Mouse (Mus musculus) heart, embryonic 12.5 days (tissue): ENCODE measurements around the gene Tmem131l. TPM values are rescaled to one million over a fixed set of nuclear protein-coding genes. Genes with fewer than 3 reads are reported as not detected.
A peak's percentile ranks its signal among the peaks of the same experiment; 100 is the strongest.

Experiments
- ATAC-seq: fragments of 200-750 bp; cut with Nextera tagmentation; 2 replicates; pipeline ENCODE4 v1.8.0; 2017; ENCODE audit warnings: moderate TSS enrichment, moderate library complexity; ENCODE audit not compliant: insufficient number of reproducible peaks, low FRiP score
- H3K27ac ChIP-seq: fragments of 300-500 bp; sonication (generic); 2 replicates; pipeline ENCODE4 v1.5.1; 2016; ENCODE audit warnings: mild to moderate bottlenecking, moderate library complexity; ENCODE audit not compliant: poor library complexity, severe bottlenecking
- H3K27me3 ChIP-seq: fragments of 300-500 bp; sonication (generic); replicated peaks from 2 replicates; pipeline ENCODE4 v1.6.1; 2016; ENCODE audit warnings: mild to moderate bottlenecking, moderate library complexity
- H3K36me3 ChIP-seq: fragments of 300-500 bp; sonication (generic); 2 replicates; pipeline ENCODE4 v1.6.1; 2016; ENCODE audit warnings: mild to moderate bottlenecking, moderate library complexity
- H3K4me1 ChIP-seq: fragments of 300-500 bp; sonication (generic); replicated peaks from 2 replicates; pipeline ENCODE4 v1.6.1; 2016; ENCODE audit warnings: mild to moderate bottlenecking
- H3K4me2 ChIP-seq: fragments of 300-500 bp; sonication (generic); 2 replicates; pipeline ENCODE4 v1.6.1; 2016; ENCODE audit warnings: mild to moderate bottlenecking, moderate library complexity
- H3K4me3 ChIP-seq: fragments of 300-500 bp; sonication (generic); 2 replicates; pipeline ENCODE4 v1.5.1; 2016; ENCODE audit warnings: mild to moderate bottlenecking
- H3K9ac ChIP-seq: fragments of 300-500 bp; sonication (generic); 2 replicates; pipeline ENCODE4 v1.6.1; 2016; ENCODE audit warnings: mild to moderate bottlenecking, moderate library complexity
- H3K9me3 ChIP-seq: fragments of 300-500 bp; sonication (generic); replicated peaks from 2 replicates; pipeline ENCODE4 v1.6.1; 2016; ENCODE audit warnings: mild to moderate bottlenecking, moderate library complexity
- WGBS: fragments of 180-500 bp; shearing (Covaris S2); methylation state at CpG from one replicate; pipeline ENCODE4 v1.1.7; 2016; 5-methylcytosine and 5-hydroxymethylcytosine counted together
- polyA plus RNA-seq: library from polyadenylated mRNA; unstranded; fragments of >200 nt; fragmentation: Nextera tagmentation; extraction: Ambion mirVana; gene quantifications from 2 replicates; pipeline ENCODE4 v1.2.1, GENCODE M21; 2016

Gene Tmem131l
- polyA plus RNA-seq, 1 experiment from 2014 or later: 26.9 TPM

DNA sequence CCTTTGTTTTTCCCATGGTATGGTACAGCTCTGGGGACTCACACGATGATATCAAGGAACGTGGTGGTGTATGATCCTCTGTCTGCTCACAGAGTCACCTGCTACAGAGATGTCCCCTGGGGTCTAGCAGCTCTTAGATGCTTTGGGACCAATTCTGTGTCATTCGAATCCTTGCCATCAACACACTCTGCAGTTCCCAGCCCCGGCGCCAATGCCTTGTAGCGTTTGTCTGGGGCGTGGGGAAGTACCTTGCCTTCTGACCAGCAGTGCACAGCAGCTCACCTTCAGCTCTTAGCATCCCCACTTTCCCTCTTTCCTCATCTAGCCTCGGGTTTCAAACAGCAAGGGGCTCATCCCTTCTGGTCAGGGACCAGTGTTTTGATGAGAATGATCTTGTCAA lies 30.8 kb upstream of the Tmem131l start:
- no peak overlapping the region for H3K9ac ChIP-seq
- 86% methylated on average over 8 of the region's 8 CpGs for WGBS
- no peaks in the 10 kb centered on the region for H3K36me3 ChIP-seq
- no peak overlapping the region for H3K27ac ChIP-seq
- H3K4me3 ChIP-seq: no peak overlapping the region
- H3K27me3 ChIP-seq: 0 out of 2 replicates have a peak, but pooled peaks cover 2% of the 10 kb centered on the region
- H3K9me3 ChIP-seq: no peaks in the 10 kb centered on the region
- H3K4me1 ChIP-seq: no peaks in the 10 kb centered on the region
- H3K4me2 ChIP-seq: no peak overlapping the region
- ATAC-seq: no peak

DNA sequence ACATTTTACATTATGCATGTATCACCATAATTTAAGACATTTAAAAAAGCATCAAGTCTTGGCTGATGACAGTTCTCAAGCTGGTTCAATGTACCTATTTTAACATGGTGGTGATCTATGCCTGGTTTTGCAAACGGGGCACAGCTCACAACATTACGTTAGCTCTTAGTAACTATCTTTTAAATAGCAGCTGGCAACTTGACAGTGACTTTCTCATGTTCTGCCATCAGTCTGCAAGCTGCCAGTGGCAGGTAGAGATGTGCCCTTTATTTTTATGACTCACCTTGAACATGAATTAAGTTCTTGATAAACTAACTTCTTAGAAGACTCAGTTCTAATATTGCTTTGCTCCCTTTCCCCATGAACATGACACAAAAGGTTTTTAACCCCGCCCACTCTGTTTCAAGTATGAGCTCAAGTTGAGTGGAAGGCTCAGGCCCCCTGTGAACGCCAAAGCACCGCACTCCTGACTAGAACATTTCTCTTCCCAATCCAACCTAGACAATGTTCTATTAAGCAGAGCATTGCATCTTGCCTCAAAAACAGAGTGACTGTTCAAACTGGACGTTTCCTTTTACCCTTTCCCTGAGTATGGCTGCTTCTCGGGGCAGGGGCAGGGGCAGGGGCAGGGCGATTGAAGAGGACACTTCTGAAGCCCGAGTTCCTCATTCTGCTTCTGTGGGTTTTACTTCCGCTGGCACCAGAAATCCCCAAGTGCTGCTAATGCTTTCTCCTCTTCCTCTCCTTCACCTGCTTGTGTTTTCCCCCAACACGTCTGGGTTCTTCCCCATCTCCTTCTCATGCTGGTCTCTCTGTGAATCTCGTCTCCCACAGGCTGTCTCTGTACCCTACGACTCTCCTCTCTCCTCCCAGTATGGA lies 29.1 kb upstream of the Tmem131l start:
- Histone ChIP-seq H3K4me2 (no peak overlapping the region), H3K36me3 (no peaks in the 10 kb centered on the region), H3K4me1 (no peaks in the 10 kb centered on the region), H3K9ac (no peak overlapping the region), H3K27ac (no peak overlapping the region), H3K9me3 (no peaks in the 10 kb centered on the region), H3K27me3 (0 out of 2 replicates have a peak, but pooled peaks cover 2% of the 10 kb centered on the region), H3K4me3 (no peak overlapping the region)
- WGBS: 72% methylated on average over 13 of the region's 13 CpGs
- ATAC-seq: no peak

DNA sequence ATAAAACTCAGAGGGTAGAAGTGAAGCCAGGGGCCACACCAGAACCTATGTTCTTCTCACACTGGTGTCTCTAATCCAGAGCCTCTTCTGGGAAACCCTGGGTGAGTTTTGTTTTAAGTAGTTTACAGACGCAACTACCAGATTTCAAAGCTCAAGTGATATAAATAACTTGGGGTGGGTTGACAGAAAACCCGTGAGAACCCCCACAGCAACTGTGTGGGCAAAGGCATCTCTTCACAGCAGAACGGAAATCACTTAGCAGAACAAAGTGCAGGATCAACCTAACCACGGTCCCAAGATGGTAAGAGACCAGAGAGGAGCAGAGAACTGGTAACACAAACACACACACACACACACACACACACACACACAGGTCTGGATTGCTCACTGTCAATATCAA lies 25.9 kb upstream of the Tmem131l start:
- Histone ChIP-seq H3K9me3 (no peaks in the 10 kb centered on the region), H3K4me3 (no peak overlapping the region), H3K9ac (no peak overlapping the region), H3K4me1 (peaks cover 9% of the 10 kb centered on the region), H3K27me3 (0 out of 2 replicates have a peak, but pooled peaks cover 2% of the 10 kb centered on the region), H3K27ac (no peak overlapping the region), H3K36me3 (no peaks in the 10 kb centered on the region), H3K4me2 (no peak overlapping the region)
- 65% methylated on average over 4 of the region's 4 CpGs for WGBS
- no peak for ATAC-seq

DNA sequence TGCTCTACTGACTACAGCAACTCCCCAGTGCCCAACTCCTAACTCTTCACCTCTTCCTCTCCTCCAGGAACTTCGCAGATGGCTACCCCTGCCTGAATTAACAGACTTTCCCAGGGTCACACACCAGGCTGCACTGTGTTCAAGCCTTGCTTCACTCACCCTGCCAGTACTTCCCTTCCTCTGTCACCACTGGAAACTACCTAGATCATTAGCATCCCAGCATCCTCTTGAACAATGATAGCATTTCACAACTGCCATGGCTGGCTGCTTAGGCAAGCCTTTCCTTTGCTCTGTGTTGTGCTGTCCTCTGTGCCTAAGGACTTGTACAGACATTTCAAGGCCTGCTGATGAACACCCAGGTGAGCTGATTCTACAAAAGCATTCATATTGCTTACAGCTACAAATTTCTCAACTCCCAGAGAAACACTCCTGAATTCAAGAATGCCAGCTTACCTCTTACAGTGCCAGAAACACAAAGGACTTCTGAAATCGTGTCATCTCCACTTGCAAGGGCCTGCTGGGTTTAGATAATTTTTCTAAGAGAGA lies 23.5 kb upstream of the Tmem131l start:
- H3K4me2 ChIP-seq: no peak overlapping the region

DNA sequence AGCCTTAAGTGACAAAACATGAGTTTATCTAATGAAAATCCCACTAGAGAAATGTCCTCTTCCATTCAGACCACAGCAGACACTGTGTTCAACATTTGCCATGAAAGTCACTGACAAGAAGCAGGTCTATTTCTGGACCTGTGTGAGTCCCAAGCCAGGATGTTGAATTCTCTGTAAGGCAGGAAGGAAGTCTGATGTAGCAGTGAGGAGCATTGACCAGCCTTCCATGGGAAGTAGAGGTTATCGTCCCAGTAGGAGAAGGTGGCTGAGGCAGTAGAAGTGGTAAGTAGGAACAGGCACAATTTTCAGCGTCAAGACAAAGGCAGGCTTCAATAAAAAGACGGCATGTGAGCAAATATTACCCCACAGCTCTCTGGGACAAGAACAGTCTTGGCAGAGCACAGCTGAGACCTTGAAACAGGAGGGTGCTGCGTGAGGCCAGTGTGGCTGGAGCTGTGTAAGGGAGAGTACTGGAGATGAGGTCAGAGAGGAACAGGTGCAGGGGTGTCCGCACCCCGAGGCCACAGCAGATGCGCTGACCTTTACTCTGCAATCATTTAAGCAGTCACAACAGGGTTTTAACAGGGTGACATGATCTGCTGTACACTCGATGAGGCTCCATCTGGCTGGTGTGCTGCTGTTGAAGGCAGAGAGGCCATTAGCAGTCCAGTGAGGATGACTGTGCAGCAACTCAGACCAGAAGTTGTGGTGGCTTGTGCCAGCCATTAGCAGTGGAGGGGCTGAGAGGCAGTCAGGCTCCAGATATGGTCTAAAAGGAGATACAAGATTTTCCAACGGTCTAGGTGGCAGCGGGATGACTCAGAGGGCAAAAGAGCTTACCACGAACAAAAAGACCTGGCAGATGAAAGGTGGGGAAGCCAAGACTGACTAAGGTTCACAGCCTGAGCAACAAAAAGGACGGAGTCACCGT lies 21.8 kb upstream of the Tmem131l start:
- Histone ChIP-seq H3K4me3 (no peak overlapping the region), H3K36me3 (no peaks in the 10 kb centered on the region), H3K27ac (peak overlapping the region; percentile 43), H3K27me3 (no peaks in the 10 kb centered on the region), H3K9ac (no peak overlapping the region), H3K4me2 (no peak overlapping the region), H3K4me1 (peaks cover 21% of the 10 kb centered on the region), H3K9me3 (no peaks in the 10 kb centered on the region)
- ATAC-seq: peak; percentile 61; the same call in 1 of the 2 replicates
- 62% methylated on average over 13 of the region's 13 CpGs for WGBS

More for the DNA sequence above, 23.5 kb upstream of the Tmem131l start:
- Histone ChIP-seq H3K9me3 (no peaks in the 10 kb centered on the region), H3K4me3 (no peak overlapping the region), H3K27ac (no peak overlapping the region), H3K4me1 (peaks cover 21% of the 10 kb centered on the region), H3K36me3 (no peaks in the 10 kb centered on the region), H3K9ac (no peak overlapping the region), H3K27me3 (no peaks in the 10 kb centered on the region)
- WGBS: 88% methylated on average over 2 of the region's 2 CpGs
- no peak for ATAC-seq

DNA sequence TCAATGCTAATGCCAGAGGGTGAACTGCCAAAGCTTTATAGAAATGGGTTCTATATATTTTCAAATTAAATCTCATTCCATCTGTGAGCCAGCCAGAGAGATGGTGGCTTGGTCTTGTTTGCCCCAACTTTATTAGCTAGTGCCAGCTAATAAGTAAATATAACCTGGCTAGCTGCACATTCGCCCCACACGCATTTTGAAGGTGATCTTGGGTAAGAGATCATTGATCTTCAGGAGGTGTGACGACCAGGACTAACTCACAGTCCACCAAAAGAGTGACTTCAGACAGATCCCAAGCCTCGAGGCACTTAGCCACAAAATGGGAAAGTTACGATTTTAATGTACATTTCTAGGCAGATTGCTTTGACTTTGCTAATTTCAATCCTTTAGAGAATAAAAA lies 21.0 kb upstream of the Tmem131l start:
- Histone ChIP-seq H3K36me3 (no peaks in the 10 kb centered on the region), H3K27me3 (no peaks in the 10 kb centered on the region), H3K27ac (no peak overlapping the region), H3K4me1 (peaks cover 21% of the 10 kb centered on the region), H3K9me3 (no peaks in the 10 kb centered on the region), H3K4me3 (no peak overlapping the region), H3K4me2 (no peak overlapping the region), H3K9ac (no peak overlapping the region)
- ATAC-seq: no peak
- 83% methylated on average over 5 of the region's 5 CpGs for WGBS

DNA sequence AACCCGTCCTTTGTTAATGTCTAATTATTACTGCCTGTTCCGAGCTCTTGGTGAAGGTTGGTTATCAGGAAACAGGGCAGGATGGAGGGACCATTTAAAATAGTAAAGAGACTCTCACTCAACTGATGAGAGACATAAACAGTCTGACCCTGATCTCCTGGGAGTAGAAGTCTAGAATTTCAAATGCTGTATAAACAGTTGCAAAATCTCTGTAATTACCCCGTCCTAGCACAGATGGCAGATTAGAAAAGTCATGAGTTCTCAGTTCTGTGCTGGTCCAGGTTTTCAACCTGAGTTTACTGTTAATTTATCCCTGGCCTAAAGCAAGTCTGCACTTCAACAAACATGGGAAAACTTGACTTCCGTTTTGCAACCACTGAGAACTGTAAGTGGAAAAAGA lies 20.2 kb upstream of the Tmem131l start:
- no peak overlapping the region for H3K4me2 ChIP-seq
- peaks cover 21% of the 10 kb centered on the region for H3K4me1 ChIP-seq
- H3K9ac ChIP-seq: no peak overlapping the region
- no peaks in the 10 kb centered on the region for H3K27me3 ChIP-seq
- no peak overlapping the region for H3K4me3 ChIP-seq
- WGBS: 35% methylated on average over 4 of the region's 4 CpGs
- H3K27ac ChIP-seq: 0 out of 2 replicates have a peak overlapping the region, but pooled peaks have one; percentile 13
- 0 out of 2 replicates have a peak, but pooled peaks cover 2% of the 10 kb centered on the region for H3K9me3 ChIP-seq
- no peak for ATAC-seq
- H3K36me3 ChIP-seq: no peaks in the 10 kb centered on the region

DNA sequence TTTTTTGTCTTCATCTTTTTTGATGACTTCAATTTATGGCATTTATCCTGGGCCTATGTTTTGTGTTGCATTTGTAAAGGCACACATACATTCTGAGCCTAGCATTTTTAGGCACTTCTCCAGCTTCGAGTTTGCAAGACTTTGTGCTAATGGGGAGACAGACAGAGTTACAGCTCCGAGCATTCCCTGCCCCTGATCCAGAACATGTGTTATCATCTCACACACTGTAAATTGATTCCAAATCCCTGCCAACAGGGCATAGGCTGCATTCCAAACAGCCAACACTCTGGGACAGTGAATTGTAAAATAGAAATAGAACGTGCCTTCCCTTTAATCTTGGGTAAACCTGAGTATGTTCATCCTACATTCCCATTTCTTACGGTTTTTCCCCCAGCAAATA lies 19.7 kb upstream of the Tmem131l start:
- Histone ChIP-seq H3K27ac (0 out of 2 replicates have a peak overlapping the region, but pooled peaks have one; percentile 7), H3K4me2 (no peak overlapping the region), H3K27me3 (no peaks in the 10 kb centered on the region), H3K4me3 (no peak overlapping the region), H3K9me3 (0 out of 2 replicates have a peak, but pooled peaks cover 2% of the 10 kb centered on the region), H3K36me3 (no peaks in the 10 kb centered on the region), H3K9ac (no peak overlapping the region), H3K4me1 (peaks cover 21% of the 10 kb centered on the region)
- WGBS: 41% methylated on average over 4 of the region's 4 CpGs
- no peak for ATAC-seq

DNA sequence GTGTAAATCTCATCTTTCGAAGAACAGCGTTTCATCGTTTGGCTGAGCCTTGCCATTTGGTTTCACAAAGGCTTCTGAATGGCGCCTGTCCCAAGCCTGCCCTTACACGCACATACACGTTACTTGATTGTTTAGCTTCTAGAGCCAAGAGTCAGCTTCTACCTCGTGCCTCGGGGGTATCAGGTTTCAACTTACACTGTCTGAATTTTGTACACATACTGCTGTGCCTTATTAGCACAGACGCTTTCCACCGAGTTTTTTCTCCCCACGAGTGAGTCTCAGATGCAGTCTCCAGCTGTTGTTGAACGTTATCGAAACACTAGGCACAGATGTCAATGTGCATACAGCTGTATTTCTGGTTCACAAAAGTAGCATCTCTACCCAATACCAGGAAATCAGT lies 19.3 kb upstream of the Tmem131l start:
- Histone ChIP-seq H3K27me3 (no peaks in the 10 kb centered on the region), H3K4me2 (0 out of 2 replicates have a peak overlapping the region, but pooled peaks have one; percentile 13), H3K4me1 (peaks cover 21% of the 10 kb centered on the region), H3K36me3 (no peaks in the 10 kb centered on the region), H3K27ac (no peak overlapping the region), H3K4me3 (no peak overlapping the region), H3K9ac (no peak overlapping the region), H3K9me3 (peaks cover 2% of the 10 kb centered on the region; the same call in 1 of the 2 replicates)
- no peak for ATAC-seq
- 61% methylated on average over 13 of the region's 13 CpGs for WGBS

DNA sequence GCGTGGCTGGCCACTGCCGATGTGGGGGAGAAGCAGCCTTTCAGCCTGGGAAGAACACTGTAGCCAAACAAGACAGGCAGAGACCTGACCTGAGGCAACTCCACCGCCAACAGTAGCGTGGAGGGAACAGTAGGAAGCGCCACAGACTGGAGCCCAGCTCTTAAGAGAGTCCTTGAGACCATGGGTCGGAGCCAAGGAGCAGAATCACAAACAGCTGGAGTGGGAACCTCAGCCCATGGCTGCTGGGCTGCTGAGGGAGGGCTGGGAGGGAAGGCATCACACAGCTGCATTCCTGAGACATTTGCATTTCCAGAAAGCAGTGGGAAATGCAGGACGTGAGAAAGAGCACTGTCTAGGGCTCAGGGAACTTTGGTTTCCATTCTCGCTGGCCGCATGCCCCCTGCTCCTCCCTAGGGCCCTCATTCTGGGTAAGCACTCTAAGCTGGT lies 8.8 kb upstream of the Tmem131l start:
- Histone ChIP-seq H3K9ac (peak overlapping the region; percentile 7; the same call in 1 of the 2 replicates), H3K36me3 (no peaks in the 10 kb centered on the region), H3K4me2 (peak overlapping the region; percentile 28; the same call in 1 of the 2 replicates), H3K27me3 (no peaks in the 10 kb centered on the region), H3K27ac (no peak overlapping the region), H3K4me1 (peaks cover 7% of the 10 kb centered on the region; the same call in 1 of the 2 replicates), H3K4me3 (no peak overlapping the region), H3K9me3 (peaks cover 6% of the 10 kb centered on the region)
- WGBS: 18% methylated on average over 9 of the region's 9 CpGs
- no peak for ATAC-seq
